Mouse (Mus musculus): ENCODE measurements at regions not wholly inside any gene's neighbourhood (a gene's known extent, or its start where the extent isn't known, plus 50 kb on each side); places are given as distances from the start of the nearest gene placed in this dataset.

DNA sequence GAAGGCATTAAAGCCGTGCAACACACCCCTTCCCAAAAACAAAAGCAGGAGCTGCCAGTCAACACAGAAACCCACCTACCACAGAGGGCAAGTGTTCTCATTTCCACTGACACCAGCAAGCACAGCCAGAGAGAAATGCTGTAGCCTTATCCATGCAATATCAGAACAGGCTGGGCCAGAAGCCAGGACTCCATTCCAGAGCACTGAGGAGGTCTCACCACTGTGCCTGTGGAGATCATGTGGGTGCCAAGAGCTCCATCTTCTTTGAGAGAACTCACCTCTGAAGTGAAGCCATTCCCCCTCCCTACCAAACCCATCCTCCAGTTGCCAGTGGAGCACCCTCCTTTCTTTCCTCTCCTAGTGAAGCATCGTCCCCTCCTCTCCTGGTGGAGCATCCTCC is 270.7 kb upstream of the Hs6st1 start:
- no peak for ATAC-seq

DNA sequence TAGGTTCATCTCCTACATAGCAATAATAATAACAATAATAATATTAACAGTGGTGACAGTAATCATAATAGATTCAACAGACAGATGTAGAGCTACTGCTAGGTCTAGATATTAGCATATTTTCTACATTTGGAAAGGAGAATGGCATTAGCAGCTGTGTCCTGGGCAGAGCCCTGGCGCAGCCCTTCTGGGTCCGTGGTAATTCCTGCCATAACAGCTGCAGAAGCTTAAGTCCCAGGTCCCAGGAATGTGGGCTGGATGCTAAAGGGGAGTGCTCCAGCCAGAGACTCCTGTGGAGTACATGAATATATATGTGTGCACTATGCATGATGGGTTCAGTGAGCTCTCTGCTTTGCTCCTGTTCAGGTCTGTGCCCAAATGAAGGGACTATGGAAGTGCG is 262.7 kb upstream of the Hs6st1 start:
- no peak for ATAC-seq

DNA sequence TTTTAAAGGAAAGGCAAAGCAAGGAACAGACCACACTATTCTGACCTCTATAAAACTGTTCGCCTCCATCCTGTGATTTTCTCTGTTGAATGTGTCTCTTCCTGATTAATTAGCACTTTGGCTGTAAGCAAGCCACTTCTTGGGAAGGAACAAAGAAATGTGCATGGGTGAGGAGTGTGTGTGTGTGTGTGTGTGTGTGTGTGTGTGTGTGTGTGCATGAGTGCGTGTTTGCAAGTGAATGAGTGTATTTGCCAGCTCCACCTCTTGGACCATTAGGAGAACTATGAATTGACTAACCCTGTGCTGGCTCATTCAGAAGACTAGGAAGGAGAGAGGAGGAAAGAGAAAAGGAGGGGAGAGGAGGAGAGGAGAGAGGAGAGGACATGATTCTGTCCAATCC is 261.9 kb upstream of the Hs6st1 start:
- no peak for ATAC-seq

DNA sequence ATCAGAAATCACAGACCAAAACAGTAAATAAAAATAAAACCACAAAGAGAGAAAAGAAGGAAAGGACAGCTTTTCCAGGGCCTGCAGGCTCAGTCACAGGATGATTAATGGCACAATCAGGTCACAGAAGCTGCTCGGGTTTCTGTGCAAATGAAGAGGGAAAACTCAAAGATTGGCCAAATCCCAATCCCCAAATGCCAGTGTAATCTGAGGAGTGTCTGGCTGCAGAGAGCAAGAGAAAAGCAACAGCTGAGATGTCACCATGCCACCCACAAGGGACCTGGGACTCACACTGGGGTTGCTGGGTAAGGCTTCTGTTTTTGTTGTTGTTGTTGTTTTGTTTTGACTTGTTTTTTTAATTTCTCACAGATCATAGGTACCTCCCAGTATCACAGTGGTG is 261.5 kb upstream of the Hs6st1 start:
- no peak for ATAC-seq

DNA sequence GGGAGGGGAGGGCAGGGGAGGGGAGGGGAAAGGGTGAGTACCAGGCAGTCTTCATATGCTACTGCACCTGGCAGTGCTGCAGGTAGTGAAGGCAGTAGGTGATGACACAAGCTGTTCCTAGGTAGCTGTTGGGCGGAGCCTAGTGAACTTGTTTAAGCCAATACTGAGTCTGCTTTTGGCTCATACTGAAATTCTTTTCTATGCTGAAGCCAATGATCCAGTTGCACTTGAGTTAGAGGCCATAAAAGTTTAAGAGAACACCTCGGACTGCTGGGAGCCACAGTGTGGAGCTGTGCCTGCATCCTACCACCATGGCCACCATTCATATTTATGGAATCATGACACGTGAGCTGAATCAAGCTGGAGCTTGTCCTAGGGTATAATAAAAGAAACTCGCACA is 259.3 kb upstream of the Hs6st1 start:
- ATAC-seq: no peak

DNA sequence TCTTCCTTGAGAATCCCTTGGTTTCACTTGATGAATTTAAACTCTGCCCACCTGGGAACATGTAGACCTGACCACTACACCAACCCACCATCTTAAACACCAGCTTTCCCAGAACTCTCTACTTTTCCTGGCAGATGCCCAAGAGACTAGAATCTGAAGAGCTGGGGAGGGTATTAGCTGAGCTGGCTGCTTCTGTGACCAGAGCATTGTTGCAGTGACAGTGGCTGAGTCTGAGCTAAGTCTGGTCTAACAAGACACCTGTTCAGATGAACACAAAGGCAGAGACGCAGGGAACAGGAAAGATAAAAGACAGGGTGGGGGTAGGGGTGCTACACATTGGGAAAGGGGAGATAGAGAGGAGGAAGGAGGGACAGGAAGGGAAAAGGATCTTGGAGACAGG is 258.9 kb upstream of the Hs6st1 start:
- ATAC-seq: no peak

DNA sequence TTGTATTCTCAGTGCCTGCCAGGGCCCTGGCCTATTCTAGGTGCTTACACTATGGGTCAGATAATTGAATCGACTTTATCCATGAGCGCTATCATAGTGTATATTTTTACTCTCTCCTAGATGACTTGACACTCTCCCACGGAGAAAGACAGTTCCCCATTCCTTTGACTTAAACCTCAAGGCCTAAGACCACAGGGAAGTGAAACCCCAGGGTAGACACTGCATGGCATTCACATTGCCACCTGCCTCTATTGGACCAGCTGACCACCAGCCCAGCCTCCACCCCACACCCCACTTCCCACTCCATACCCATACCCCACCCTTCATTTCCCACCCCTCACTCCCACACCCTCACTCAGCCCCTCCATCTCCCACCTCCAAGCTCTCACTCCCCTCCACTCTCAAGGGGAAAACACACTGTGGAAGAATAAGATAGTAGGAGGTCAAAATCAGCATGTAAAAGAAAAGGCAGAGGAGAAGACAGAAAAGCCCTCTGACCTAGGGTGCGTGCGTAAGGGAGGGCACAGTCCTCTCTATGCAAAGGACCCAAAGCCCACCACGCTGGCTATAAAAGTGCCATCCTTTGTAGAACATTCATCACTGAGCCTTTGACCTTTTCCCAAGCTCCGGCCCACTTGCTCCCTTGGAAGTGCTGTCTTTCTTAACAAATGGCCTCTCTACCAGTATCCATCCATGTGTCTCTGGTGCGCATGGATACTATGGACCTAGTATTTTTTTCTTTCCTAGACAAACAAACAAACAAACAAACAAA is 257.4 kb upstream of the Hs6st1 start:
- ATAC-seq: no peak

DNA sequence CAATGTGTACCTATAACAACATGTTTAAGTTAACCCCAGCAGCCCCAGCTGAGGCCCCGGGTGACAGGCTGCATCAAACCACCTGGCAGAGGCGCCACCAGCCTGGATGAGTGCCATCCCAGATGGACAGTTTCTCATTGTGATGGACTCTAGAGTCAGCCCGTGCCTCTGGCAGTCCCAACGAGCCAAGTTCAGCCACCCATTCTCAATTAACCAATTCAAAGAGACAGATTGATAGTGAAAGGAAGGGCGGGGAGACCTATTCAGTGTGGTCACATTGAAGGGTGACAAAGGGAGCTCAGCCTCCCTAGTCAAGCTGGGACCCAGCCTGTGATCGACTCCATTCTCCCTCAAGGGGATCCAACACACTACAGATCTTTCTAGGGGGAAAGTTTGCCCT is 256.8 kb upstream of the Hs6st1 start:
- no peak for ATAC-seq

DNA sequence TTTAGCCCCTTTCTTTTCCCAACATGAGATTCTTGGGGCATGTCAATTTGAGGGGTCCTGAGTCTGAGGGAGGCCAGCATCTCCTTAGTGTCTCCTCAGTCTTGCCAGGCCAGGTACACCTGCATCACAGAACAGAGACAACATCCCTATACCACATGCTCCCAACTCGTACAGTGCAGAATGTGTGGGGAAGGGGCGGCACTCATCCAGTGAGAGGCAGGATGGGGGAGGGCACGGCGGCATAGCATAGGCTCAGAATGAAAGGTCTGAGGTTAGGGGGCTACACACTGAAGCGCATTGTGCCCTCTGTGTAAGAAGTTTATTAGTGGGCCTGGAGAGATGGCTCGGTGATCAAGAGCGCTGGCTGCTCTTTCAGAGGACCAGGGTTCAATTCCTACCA is 256.4 kb upstream of the Hs6st1 start:
- no peak for ATAC-seq

DNA sequence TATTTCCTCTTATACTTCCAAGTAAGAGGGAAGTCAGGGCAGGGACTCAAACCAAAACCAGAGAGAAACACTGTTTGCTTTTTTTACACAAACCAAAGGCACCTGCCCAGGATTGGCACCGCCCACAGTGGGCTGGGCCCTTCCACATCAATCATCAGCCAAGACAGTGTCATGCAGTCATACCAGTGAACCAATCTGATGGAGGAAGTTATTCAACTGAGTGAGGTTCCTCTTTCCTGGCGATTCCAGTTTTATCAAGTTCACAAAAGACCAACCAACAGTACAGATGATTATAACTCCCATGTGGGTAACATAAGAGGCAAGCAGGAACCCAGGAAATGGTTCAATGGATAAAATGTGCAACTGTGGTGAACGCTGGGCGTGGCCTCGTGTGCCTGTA is 254.6 kb upstream of the Hs6st1 start:
- no peak for ATAC-seq

DNA sequence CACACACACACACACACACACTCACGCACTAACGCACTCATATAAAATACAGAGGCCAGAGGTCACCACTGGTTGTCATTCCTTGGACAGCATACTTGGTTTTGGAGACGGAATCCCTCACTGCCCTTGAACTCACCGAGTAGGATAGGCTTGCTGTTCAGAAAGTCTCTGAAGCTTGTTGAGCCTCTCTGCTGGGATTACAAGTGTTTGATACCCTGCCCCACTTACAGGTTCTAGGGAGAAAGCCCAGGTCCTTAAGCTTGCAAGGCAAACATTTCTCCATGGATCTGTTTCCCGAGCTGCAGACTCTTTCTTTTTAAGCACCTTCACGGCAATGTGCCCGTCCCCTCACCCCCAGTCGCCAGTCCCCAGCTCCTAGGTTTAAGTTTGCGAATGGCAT is 254.0 kb upstream of the Hs6st1 start:
- ATAC-seq: no peak

DNA sequence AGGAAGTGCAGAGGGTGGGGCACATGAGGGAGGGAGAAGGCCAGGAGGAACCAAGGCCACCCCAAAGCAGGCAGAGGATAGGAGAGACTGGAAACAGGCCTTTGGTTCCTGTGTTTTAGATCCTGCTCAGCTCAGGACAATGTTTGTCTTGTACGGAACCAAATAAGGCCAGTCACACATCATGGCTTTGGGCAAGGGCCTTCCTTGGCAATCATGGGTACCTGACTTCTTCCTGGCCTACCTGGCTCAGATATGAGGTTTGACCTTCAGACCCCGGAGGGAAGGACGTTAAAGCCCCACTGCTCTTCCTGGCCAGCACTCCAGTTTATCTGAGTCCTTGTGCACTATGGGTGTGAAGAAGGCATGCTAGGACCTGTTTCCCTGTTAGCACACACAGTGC is 253.4 kb upstream of the Hs6st1 start:
- no peak for ATAC-seq

DNA sequence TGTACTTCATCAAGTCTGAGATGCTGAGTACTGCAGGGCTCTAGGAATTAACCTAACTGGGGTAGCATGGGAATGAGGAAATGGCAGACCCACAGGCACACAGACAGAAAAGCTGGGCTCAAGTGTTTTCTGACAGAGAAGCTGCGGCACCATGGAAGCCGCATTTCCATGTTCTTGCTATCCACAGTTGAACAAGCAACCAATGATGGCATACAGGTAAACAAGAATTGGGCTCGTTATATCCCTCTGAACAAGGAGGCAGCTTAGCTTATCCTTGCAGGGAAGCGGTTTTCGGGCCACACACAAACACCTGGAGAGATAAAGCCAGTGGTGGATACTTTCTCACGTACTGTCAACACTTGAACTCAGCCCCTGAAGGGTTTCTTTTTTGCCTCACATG is 246.4 kb upstream of the Hs6st1 start:
- ATAC-seq: no peak

DNA sequence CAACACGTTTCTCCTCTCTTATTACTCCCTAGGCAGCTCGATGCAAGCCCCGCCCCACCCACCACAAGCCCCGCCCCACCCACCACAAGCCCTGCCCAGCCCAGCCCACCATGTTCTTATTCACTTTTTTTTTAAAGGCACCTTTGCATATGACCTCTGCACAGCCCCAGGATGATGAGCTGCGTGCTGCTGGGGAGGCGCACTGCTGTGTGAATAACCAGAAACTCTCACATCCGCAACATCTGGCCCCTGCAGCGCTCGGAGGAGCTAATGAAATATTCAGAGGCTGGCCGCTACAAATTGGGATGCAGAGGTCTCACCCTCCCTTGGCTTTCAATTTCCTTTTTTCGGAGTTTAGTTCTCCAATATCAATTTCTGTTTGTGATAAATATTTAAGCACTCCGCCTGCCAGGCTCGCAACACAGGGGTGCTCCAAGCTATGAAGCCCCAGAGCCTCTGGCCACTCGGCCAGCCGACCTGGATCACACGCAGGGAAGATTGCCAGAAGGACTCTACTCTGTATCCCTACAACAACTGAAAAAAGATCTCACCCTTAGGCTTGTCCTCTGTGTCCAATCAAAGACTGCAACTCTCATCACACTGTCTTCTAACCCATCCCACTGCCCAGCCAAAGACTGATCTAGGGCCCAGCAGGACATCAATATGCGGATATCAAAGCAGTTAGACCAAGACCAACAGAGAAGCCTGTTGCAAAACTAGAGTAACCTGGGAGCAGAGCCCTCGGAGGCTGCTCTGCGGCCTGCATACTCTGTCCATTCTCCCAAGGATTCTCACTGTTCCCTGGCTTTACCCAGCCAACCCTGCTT is 245.6 kb upstream of the Hs6st1 start:
- no peak for ATAC-seq

DNA sequence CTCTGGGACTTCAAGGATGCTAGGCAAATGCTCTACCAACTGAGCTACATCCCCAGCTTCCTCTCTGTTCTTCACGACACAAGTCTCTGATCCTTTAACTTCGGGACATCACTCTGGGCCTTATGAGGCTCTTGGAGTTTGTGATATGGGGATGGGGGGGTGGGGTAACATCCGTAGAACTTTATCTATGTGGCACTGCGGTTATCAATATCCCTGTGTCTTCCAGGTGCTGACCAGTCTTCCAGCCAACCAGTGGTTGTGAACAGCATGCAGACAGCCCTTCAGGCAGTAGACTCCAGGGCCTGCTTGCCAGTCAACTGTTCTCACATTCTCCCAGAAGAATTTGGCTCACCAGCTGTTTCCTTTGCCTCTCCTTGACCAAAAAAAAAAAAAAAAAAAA is 244.7 kb upstream of the Hs6st1 start:
- ATAC-seq: no peak

DNA sequence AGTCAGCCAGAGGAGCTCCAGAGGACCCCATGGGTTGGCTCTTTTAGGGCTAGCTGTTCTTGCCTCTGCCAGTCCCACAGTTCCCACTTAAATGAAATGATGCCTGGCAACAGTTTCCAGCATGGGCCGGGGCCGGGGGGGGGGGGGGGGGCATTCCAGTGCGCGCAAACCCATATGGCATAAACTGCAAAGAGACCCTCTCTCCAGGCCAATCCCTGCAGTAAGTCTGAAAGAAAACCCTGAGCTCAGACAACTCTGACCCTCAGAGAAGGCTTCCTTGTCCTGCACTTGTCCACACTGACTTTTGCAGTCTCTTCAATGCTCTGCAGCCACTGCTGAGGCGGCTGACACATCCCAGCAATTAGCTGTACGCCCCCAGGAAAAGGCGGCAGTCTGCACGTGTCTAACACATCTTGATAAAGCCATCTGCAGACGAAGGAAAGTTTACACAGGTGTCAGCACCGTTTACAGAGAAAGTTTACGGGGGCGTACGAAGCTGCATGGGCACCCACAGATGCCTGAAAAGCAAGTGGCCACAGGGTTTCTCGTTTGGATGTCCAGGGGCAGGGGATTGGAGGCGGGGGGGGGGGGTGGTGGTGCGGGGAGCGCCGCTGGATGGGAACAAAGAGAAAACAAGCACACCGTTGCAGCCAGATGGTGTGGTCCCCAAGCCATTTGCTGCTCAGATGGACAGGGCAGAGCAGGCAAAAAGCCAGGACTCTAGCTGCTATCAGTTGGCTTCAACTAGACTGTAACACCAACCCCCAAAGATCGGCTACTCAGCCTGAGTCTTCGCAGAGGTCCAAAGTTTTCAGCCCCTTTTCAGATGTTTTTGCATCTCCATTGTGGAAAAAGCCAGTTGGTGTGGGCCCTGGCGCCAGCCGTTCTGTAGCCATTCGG is 244.0 kb upstream of the Hs6st1 start:
- no peak for ATAC-seq

DNA sequence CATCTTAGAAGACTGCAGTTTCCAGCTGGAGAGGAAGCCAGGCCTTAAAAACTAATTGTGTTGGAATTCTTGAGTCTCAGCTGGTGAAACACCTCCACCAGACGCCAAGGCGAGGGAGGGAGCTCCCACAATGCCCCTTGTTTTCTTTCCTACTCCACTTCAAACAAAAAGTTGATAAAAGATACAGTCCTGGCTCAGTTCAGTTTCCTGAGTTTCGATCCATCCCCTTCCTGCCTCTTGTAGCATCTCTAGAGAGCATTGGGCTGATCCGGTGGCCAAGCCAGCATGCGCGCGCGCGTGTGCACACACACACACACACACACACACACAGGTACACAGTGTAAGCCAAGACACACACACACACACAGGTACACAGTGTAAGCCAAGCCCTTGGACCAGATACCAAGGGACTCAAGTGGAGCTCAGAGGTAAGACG is 242.7 kb upstream of the Hs6st1 start:
- ATAC-seq: no peak

DNA sequence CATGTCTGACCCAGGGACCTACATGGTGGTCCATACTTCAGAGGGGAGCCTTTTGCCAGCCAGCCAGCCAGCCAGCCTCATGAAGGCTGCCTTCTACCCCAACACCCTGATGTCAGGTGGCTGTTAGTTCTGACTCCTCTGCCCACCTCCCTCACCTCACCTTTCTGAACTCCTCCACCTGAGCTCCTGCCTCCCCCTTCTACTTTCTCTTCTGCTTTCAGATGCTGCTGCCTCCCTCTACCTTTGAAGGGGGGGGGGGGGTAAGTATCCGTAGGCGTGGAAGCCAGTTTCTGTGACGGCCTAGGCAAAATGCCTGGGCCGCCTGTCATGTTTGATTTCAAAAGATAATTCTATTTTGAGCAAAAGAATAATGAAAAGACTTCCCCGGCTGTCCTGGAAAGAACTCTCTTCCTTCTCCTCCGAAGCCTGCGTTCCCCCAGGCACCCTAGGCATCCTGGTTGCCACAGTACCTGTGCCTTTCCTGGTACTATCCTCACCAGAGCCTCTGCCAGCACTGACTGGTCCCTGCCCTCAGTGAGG is 241.6 kb upstream of the Hs6st1 start:
- no peak for ATAC-seq

DNA sequence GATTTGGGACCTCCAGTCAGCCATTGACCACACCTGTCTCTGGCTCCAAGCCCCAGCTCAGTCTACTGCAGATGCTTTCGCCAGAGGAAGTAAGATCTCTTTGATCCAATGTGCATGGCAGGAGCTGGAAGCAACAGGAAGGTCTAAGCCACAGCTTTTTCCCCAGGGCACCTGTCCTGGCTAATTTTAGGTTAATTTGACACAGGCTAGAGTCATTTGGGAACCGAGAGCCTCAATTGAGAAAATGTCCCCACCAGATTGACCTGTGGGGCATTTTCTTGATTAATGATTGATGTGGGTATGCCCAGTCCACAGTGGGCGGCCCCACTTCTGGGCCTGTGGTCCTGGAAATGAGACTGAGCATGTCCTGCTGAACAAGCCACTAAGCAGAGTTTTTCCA is 240.7 kb upstream of the Hs6st1 start:
- ATAC-seq: no peak

DNA sequence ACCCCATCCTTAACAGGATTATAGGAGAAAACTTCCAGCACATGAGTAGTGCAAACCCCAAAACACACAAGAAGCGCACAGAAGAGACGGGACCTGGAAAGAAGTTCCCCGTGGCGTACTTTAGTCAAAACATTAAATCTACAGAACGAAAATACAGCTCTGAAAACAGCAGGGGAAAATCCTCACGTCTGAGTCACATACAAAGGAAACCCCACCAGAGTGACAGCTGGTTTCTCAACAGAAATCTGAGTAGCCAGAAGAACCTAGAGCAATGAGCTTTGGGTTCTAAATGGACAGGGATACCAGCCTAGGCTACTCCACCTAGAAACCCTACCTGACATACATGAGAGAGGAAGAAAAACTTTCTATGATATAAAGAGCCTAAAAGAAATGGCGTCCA is 234.0 kb upstream of the Hs6st1 start:
- no peak for ATAC-seq

DNA sequence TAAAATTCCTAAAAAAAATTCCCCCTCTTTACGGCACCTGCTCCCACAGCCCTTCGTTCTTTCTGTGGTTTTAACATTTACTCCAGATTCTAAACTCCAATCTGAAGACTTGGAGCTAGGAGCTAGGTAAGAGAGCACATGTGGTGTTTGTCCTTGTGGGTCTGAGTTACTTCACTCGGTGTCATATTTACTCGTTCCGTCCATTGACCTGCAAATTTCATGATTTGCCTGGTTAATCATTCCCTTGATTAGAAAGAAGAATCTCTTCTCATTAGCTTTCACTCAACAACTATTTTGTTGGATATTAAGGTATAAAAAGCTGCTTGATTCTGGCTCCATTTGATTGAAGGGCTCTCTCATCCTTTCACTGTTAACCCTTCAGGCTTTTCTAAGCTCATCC is 231.6 kb upstream of the Hs6st1 start:
- no peak for ATAC-seq

DNA sequence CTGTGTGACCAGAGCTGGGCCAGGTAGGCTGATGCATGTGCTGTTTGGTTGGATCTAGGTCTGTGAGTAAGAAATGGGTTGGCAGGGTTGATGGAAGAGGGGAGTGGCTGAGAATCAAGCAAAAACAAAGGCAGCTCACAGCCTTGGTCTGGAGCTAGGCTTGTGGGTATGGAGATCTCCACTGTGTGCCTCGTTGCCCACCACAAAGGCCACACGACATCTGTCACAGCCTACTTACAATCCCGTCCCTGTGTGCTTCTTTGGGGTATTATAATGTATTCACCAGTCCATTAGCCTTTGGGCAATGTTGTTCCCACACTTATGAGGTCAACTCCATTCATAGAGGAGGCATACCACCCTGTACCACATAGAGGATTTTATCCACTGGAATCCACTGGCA is 229.6 kb upstream of the Hs6st1 start:
- no peak for ATAC-seq

DNA sequence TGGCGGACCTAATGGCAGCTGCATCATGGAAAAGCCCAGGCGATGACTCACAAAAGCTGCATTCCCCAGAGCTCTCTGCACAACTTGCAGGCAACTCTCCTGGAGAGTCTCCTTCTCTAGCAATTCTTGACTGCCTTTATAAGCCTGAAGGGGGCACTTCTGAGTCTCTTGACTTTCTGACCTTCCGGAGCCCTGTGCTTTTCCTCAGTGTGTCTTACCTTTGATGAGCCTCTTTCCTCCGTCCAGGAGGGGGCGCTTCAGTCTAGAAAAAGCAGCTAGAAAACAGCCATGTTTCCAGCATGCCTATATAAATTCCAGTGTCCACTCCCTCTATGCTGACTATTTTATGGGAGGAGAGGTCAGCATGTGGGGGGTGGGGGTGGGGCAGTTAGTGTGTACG is 228.8 kb upstream of the Hs6st1 start:
- peak; percentile 69 for ATAC-seq
